Mouse (Mus musculus) heart, postnatal 10 days (tissue): ENCODE measurements around the gene Rps5. TPM values are rescaled to one million over a fixed set of nuclear protein-coding genes. Genes with fewer than 3 reads are reported as not detected.
"Not testable (repeated sequence)": the region's sequence is repeated elsewhere in the genome, so short reads cannot be mapped to it uniquely, and the experiment has no call there.

Experiments used
- DNase-seq, 2 experiments: peaks; one replicate each; pipeline ENCODE4 v3.0.0; 2021
- intact Hi-C: fragments of 180-260 bp; cut with DNase I; formaldehyde crosslinking; loops from one replicate; pipeline ENCODE4 v1.15.1; 2025
- total RNA-seq, 2 experiments: library from RNA; stranded (reverse); gene quantifications; 2 replicates each; pipeline ENCODE4 v1.2.3; 2021

Rps5 gene
- total RNA-seq, 2 experiments from 2014 or later, result 740 to 748 TPM

DNA sequence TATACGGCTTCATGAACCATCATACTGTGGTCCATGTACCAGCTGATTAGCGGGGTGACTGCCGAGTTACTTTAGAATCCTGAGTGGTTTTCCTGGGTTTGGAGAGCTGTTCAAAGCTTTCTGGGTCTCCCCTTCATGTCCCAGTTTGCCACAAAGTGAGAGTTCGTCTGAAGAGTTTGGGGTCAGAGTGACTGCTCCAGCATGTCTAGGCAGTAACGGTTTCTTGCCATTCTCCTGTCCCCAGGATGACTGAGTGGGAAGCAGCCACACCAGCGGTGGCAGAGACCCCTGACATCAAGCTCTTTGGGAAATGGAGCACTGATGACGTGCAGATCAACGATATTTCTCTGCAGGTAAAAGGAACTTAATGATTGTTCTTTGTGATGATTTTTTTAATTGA lies 639 bp downstream of the Rps5 start:
- intact Hi-C loops, result loop anchor here (2.0 to 5.0 kb wide), 3 partner anchors 26 to 115 kb away; partner anchors contain the start of gene Ube2m
- DNase-seq, result no peak

DNA sequence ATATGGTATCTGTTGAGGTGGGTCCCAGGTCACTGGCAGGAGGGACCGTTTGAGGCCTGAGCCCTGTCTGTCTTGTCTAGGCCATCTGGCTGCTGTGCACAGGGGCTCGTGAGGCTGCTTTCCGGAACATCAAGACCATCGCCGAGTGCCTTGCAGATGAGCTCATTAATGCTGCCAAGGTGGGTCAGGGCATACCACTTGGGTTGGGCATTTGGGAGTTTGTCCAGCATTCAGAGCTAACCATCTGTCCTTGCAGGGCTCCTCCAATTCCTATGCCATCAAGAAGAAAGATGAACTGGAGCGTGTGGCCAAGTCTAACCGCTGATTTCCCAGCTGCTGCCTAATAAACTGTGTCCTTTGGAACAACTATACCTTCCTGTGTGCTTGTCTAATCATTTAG lies 4.2 kb downstream of the Rps5 start:
- no peak for DNase-seq
- intact Hi-C loops, result no loop called here

DNA sequence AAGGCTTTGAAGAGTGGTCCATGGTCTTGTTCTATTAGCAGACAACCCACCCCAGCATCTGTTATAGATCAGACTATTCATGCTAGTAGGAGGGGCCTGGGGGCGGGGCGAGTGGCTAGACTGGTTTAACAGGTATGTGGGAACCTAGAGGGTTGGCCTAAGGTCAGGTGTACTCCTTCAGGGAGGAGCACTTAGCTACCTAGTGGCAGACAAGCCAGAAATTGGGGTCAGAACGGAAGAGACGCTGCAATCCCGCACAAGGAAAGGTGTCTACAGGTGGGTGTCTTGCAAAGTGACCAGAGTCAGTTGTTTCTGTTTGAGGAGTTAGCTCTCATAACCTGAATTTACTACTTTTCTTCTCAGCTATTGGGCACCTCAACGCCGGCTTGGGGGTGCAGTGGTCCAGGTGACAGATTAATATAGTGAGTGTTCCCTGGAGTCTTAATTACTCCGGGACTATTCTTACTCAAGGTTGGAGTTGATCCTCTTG lies 5.1 kb downstream of the Rps5 start, which contains the start of gene Rnf225:
Gene Rnf225, plus strand, starts transcription at position 226 of the 490 bp plus-strand sequence.
- intact Hi-C loops, result no loop called here
- no peak for DNase-seq

DNA sequence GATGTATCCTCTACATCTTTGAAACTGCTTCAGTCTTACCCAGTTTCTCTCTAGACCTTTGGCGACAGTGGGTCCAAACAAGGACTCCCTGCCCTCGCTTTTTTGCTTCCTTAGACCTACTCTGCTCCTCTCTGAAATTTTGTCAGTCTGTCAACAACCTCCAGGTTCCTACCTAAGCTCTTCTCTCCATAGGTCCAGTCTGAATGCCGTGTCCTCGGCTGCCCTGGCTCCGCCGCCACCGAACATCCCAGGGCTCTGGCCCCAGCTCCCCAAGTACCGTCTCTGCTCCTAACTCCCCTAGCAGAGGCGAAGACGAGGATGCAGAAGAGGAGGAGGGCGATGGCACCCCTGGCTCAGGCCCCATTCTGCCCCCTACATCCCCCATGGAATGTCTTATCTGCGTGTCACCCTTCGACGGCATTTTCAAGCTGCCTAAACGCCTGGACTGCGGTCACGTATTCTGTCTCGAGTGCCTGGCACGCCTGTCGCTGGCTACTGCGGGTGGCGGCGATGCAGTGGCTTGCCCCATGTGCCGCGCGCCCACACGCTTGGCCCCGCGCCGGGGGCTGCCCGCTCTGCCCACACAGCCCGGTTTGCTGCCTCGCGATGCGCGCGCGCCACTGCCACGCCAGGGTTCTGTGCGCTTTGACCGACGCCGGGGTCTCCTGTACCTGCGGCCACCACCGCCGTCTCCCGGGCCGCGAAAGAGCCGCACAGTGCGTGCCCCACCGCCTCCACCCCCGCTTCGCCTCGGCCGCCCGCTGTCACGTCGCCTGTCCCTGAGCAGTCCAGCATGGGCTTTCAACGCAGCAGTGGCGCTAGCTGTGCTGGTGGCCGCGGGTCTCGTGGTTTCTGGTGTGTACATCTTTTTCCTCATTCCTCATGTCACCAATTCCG lies 5.9 kb downstream of the Rps5 start:
- peak; percentile 31 to 38 for DNase-seq
- intact Hi-C loops, result no loop called here

DNA sequence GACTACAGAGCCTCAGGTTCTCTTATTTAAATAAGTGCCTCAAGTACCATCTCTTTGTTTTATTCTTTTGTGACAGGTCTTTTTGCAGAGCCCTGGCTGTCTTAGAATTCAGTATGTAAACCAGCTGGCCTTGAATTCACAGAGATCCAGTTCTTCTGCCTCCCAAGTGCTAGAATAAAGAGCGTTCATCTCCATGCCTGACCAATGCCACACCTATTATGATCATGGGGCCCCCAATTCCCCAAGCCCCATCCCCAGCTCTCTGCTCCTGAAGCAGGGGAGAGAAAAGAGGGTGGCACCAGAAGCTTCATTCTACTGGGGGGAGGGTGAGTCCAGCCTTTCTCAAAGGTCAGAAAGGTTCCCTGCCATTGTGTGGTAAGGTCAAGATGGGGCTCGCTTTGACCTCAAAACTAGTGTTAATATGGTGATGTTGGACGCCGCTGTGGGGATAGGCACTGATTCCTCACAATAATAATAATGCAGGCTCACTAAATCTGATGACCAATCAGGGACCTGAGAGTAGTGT lies 11.6 kb downstream of the Rps5 start:
- intact Hi-C loops, result no loop called here

DNA sequence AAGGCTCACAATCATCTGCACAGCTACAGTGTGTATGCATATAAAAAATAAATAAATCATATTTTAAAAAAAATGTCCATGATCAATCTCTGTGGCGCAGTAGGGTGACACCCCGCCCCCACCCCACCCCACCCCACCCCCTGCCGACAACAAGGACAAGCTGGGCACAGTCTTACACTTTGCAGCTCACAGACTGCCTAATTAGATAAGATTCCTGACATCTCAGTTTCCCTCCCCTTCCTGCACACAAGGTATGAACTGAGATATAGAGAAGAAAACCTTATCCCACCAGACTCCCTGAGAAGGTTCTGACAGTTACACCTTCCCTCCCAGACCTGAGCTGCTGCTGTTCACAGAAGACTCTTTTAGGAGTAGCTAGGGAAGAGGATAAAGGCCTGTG lies 12.7 kb downstream of the Rps5 start:
- intact Hi-C loops, result no loop called here
- DNase-seq, result no peak

More for the DNA sequence above, 11.6 kb downstream of the Rps5 start:
- no peak for DNase-seq

DNA sequence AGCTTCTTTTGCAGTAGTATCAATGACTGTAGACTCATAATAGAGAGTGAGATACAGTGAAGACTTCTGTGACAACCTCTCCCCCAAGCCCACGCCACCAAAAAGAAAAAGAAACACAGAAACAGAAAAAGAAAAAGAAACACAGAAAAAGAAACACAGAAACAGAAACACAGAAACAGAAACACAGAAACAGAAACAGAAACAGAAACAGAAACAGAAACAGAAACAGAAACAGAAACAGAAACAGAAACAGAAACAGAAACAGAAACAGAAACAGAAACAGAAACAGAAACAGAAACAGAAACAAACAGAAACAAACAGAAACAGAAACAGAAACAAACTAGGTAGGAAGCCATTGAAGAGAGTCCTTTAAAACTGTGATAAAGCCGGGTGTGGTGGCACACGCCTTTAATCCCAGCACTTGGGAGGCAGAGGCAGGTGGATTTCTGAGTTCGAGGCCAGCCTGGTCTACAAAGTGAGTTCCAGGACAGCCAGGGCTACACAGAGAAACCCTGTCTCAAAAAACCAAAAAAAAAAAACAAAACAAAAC lies 15.2 kb downstream of the Rps5 start:
- intact Hi-C loops, DNase-seq: not testable (repeated sequence)

DNA sequence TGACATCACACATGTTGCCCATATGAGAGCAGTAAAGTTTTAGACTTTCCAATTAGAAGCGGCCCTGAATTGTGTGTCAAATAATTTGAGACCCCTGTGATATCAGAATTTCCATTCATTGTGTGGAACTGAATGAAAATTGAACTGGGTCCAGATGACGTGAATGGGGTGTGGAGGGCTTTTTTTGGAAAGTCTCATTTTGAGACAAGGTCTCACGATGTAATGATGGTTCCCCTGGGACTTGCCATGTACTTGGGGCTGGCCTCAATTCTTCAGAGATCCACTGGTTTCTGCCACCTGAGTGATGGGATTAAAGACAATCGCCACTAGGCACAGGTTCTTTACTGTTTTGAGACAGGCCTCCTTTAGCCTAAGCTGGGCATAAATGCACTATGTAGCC lies 18.5 kb downstream of the Rps5 start:
- no peak for DNase-seq
- intact Hi-C loops, result no loop called here

DNA sequence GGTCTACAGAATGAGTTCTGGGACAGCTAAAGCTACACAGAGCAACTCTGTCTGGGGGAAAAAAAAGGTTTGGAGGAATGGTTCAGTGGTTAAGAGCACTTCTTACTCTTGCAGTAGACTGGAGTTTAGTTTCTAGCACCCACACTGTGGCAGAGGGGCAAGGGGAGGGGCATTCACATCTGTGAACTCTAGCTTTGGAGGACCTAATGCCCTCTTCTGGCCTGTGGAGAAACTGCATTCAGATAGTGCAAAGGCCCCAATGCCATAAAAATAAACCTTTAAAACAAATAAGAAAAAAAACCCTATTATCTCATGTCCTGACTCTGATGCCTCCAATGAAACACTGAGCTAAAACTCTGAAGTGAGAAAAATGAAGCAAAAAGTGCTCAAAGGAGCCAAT lies 21.4 kb downstream of the Rps5 start:
- no peak for DNase-seq
- intact Hi-C loops, result no loop called here

DNA sequence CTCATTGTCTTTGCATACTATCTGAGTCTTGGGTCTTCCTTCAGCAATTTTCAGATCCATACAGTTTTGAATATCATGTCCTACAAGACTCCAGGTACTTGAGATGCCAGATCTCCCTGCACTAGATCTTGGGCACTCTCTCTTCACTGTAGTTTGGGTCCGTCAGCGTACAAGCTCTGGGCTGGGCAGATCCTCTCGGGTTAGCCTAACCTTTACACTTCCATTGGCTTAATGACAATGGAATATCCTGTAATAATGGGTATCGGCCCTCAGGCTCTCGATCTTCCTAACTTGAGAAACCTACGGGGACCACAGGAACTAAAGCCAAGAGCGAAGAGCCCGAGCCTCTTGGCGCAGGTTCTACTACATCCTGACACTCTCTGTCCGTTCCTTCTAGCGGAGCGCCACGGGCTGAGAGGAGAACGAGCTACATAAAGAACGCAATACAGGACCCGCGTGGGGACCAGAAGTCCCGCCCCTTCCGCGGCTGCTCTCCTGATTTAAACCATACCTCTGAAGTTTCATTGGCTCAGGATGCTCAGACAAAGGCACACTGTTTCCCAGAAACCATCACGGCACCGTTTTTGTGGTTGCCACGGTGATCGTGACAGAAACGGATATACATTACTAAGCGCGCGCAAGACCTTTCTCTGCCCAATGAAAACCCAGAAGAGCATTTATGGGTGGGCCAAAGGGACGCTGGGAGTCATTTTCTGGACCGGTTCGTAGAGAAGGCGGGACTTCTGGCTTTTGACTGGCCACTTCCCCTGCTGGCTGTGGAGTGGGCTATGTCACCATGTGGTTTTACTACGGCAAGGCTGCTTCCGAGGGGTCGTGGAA lies 27.2 kb downstream of the Rps5 start:
- intact Hi-C loops, result loop anchor here (2.0 kb wide), 2 partner anchors 16 to 26 kb away; partner anchors contain the start of genes Rps5 and Zfp324

DNA sequence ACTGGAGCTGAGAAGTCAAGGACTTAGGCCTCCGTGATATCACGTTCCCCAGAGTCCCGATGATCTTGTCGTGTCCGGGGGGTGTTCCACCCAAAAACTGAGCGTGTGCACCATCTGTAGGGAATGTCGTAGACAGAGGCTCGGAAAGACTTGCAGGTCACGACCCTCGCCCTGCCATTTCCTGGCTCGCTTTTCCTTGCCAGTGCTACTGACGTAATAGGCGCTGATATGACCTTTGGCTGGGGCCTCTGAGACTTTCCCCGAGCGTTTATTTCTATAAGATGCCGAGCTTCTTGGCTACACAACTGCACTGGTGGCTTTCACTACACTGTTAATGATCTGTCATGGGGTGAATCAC lies 27.8 kb downstream of the Rps5 start:
- no peak for DNase-seq
- intact Hi-C loops, result loop anchor here (2.0 kb wide), 2 partner anchors 15 to 27 kb away; partner anchors contain the start of genes Rps5 and Zfp324

More for the DNA sequence above, 27.2 kb downstream of the Rps5 start:
- peak; percentile 94 to 96 for DNase-seq

DNA sequence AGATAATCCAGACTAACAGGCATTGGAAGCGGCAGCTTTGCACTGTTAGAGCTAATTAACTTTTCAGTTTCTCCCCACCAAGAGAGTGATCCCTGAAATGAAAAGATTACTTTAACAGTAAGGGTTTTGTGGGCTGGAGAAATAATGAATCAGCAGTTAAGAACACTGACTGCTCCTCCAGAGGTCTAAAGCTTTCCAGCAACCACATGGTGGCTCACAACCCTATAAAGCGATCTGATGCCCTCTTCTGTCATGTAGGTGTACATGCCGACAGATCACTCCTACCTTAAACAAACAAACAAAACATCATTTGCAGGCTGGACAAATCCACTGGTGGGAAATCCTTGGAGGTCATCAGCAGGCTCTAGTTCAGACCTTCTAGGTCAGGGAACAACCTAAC lies 32.8 kb downstream of the Rps5 start:
- intact Hi-C loops, result no loop called here
- no peak for DNase-seq

DNA sequence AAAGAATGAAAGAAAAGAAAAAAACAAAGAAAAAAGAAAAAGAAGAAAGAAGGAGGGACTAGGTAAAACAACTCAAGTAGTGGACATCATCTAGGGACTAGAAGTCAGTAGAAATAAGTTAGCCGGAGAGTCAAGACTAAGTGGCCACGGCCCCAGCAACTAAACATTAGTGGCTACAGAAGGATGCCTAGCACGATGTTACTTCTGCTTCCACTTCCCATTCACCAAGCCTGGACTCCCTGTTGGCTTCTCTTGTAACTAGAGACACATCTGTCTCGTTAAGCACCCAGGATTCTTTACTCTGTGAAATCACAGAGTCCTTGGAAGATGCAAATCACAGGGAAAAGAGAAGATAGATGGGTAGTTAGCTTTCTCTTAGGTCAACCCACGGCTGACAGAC lies 35.4 kb downstream of the Rps5 start:
- intact Hi-C loops, result no loop called here
- no peak for DNase-seq

DNA sequence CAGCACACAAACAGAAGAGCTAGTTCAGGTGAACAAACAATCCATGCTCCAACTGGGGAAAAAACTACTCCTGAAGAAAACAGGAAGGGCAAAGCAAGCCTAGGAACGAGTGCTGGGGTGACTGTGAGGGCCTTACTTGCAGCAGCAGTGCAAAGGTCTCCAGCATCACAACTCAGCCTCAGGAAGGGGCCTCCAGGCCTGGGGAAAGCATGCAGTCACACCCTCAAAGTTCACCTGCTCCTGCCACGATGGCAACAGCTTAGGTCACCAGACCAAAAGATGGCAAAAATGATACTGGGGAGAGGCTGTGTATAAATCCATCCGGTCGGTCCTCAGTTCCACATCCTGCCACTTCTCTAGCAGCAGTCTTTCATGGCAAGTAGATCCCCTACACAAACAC lies 36.9 kb downstream of the Rps5 start:
- DNase-seq, result no peak
- intact Hi-C loops, result no loop called here

DNA sequence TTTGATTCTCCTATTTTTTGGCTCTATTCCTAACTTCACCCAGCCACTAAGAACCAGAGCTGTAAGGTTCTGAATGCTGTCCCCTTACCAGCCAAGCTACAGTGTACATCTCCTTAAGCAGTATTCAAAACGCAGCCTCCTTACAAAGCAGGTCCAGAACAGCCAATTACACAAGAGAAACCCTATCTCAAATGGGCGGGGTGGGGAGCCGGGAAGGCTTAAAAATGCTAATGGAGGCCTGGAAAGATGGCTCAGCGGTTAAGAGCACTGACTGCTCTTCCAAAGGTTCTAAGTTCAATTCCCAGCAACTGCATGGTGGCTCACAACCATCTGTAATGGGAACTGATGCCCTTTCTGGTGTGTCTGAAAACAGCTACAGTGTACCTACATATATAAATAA lies 37.6 kb downstream of the Rps5 start:
- intact Hi-C loops, result loop anchor here (5.0 kb wide), 1 partner anchor 37 kb away; the partner anchor contains the start of gene Rps5
- DNase-seq, result no peak

DNA sequence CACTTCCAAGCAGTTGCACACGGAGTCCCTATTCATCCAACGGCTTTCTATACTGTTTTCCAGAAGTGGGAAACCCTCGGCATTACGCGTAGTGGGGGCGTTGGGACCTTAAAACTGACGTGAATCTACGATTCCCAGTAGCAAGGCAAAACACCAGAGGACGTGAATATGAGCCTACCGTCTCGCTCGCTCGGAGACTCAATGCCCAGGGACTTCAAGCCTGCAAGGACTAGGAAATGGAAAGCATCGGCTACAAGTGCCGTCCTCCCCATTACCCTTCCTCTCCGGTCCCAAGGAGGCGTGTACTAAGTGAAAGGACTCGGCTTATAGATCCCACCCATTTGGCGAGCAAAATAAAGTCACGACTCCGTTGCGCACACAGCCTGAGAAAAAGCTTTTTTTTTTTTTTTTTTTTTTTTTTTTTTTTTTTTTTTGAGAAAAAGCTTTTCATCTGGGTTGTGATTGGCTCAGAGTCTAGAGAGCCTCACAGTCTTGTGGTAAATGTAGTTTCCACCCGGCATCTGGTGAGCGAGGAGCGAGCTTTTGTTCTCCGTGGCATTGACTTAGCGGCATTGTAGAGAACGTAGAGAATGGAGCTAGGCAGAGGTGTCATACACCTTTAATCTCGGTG lies 39.5 kb downstream of the Rps5 start:
- peak; percentile 63 to 66 for DNase-seq
- intact Hi-C loops, result loop anchor here (5.0 kb wide), 1 partner anchor 39 kb away; the partner anchor contains the start of gene Rps5

DNA sequence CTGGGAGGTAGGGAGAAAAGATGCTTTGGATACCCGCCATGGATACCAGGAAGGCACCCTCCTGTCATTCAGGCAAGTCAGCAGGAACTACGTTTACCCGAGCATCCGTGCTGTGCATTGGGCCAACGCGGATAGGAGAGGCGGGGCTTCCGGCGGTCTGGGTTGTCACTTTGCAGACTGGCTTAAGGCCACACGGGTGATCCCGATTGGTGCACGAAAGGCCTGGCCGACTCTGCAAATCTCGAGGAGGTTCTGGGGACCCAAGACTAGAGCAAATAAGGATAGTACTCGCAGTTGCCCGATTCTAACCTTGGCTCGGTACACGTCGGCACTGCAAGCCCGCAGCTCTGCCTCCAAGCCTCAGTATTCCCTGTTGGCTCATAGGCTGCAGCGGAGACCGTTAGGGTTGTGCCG lies 43.6 kb downstream of the Rps5 start, which contains the start of gene Zfp324:
Gene Zfp324, plus strand, starts transcription at position 161 of the 414 bp plus-strand sequence.
- peak; percentile 93 for DNase-seq
- intact Hi-C loops, result loop anchor here (1.0 to 2.0 kb wide), 2 partner anchors 12 to 17 kb away; partner anchors contain the start of gene Zfp446

DNA sequence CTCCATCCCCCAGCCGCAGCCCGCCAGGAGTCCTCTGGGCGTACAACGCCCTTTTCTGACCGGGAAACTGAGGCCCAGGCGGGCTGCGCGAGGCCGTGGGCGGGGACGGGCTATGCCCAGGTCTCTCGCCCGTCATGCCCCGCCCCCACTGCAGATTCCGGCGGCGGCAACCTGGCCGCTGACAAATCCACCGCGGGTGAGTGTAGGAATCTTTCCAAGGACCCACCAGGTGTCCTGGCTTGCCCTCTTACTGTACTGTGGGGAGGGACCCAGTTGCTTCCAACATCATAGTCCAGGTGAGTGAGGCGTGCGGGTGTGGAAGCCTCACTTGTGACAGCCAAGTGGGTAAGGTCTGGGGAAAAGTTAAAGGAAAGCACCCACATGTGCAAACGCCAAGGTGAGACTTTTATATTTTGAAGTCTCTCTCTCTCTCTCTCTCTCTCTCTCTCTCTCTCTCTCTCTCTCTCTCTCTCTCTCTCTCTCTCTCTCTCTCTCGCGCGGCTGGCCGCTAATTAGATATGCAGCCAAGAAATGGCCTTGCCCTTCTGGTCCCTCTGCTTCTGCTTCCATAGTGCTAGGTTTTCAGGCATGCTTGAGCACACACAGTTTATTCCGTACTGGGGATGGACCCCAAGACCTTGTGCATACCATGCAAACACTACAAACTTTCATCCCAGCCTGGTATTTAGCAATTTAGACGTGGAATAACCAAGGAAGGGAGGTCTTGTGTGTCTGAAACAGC lies 44.2 kb downstream of the Rps5 start:
- peak; percentile 68 to 70 for DNase-seq
- intact Hi-C loops, result no loop called here

DNA sequence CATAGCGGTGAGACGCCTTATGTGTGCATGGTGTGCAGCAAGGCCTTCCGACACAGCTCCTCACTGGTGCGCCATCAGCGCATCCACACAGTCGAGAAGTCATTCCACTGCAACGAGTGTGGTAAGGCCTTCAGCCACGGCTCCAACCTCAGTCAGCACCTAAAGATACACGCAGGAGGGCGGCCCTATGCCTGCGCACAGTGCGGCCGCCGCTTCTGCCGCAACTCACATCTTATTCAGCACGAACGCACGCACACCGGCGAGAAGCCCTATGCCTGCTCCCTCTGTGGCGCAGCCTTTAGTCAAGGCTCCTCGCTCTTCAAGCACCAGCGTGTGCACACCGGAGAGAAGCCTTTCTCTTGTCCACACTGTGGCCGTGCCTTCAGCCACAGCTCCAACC lies 48.8 kb downstream of the Rps5 start:
- no peak for DNase-seq
- intact Hi-C loops, result no loop called here
